Mouse (Mus musculus) lung, postnatal 0 days (tissue): ENCODE data around the gene Rfc3. TPM values are rescaled to one million over a fixed set of nuclear protein-coding genes. Genes with fewer than 3 reads are reported as not detected.
"Not testable (repeated sequence)": the region's sequence is repeated elsewhere in the genome, so short reads cannot be mapped to it uniquely, and the experiment has no call there.

Source experiments
- ATAC-seq: fragments of 200-750 bp; cut with Nextera tagmentation; 2 replicates; pipeline ENCODE4 v1.8.0; 2017; ENCODE audit warnings: moderate library complexity
- DNase-seq: peaks from one replicate; pipeline ENCODE4 v3.0.0-alpha.2; 2016; ENCODE audit warnings: low spot score
- H3K27ac ChIP-seq: fragments of 300-500 bp; sonication (generic); 2 replicates; pipeline ENCODE4 v1.5.1; 2014; ENCODE audit warnings: antibody characterized with exemption, mild to moderate bottlenecking, low read length, mixed read lengths
- H3K27me3 ChIP-seq: fragments of 300-500 bp; sonication (generic); replicated peaks from 2 replicates; pipeline ENCODE4 v1.6.1; 2014; ENCODE audit warnings: low read length, mixed read lengths; ENCODE audit not compliant: insufficient read depth
- H3K36me3 ChIP-seq: fragments of 300-500 bp; sonication (generic); 2 replicates; pipeline ENCODE4 v1.6.1; 2014; ENCODE audit warnings: low read length, mixed read lengths; ENCODE audit not compliant: insufficient read depth
- H3K4me1 ChIP-seq: fragments of 300-500 bp; sonication (generic); 2 replicates; pipeline ENCODE4 v1.6.1; 2014; ENCODE audit warnings: antibody characterized with exemption, low read depth, low read length, mixed read lengths; ENCODE audit not compliant: insufficient read depth
- H3K4me2 ChIP-seq: fragments of 300-500 bp; sonication (generic); replicated peaks from 2 replicates; pipeline ENCODE4 v1.6.1; 2014; ENCODE audit warnings: low read depth, mild to moderate bottlenecking, low read length, moderate library complexity, mixed read lengths
- H3K4me3 ChIP-seq: fragments of 300-500 bp; sonication (generic); 2 replicates; pipeline ENCODE4 v1.5.1; 2014; ENCODE audit warnings: low read depth, low read length
- H3K9ac ChIP-seq: fragments of 300-500 bp; sonication (generic); replicated peaks from 2 replicates; pipeline ENCODE4 v1.6.1; 2014; ENCODE audit warnings: low read depth, mild to moderate bottlenecking
- H3K9me3 ChIP-seq: fragments of 300-500 bp; sonication (generic); 2 replicates; pipeline ENCODE4 v1.6.1; 2016; ENCODE audit warnings: low read length, mixed read lengths
- CTCF ChIP-seq: IDR thresholded peaks from 2 replicates; pipeline ENCODE4 v1.5.1; 2016; ENCODE audit warnings: antibody characterized with exemption, mild to moderate bottlenecking
- EP300 ChIP-seq: IDR thresholded peaks from 2 replicates; pipeline ENCODE4 v1.6.1; 2016; ENCODE audit warnings: antibody characterized with exemption, mild to moderate bottlenecking, control low read depth
- WGBS: fragments of 180-500 bp; shearing (Covaris S2); extraction: QIAGEN DNeasy Blood & Tissue Kit; methylation state at CpG from one replicate; pipeline ENCODE4 v1.1.7; 2014; 5-methylcytosine and 5-hydroxymethylcytosine counted together
- polyA plus RNA-seq: library from polyadenylated mRNA; unstranded; fragments of >200 nt; fragmentation: Nextera tagmentation; extraction: Ambion mirVana; gene quantifications from 2 replicates; pipeline ENCODE4 v1.2.1, GENCODE M21; 2015

The Rfc3 gene
- 30.7 and 32.1 TPM in 2 replicates for polyA plus RNA-seq

GRCm38 (mm10) chr5:151650700-151651410 is at the start of gene Rfc3:
TSS of gene Rfc3 (minus strand) at chr5:151651242.
- WGBS = 1% methylated on average over 42 of the region's 42 CpGs

GRCm38 (mm10) chr5:151693636-151694035 is 42.6 kb upstream of the Rfc3 start:
- H3K9ac ChIP-seq, H3K4me2 ChIP-seq, H3K36me3 ChIP-seq, H3K27me3 ChIP-seq, ATAC-seq, H3K4me1 ChIP-seq, H3K4me3 ChIP-seq, DNase-seq, H3K27ac ChIP-seq, H3K9me3 ChIP-seq: not testable (repeated sequence)
- 88% methylated on average over 13 of the region's 13 CpGs for WGBS

More at GRCm38 (mm10) chr5:151650700-151651410, at the start of gene Rfc3:
- Histone ChIP-seq H3K4me1 (no peaks in the 10 kb centered on the region), H3K4me2 (peak within 1 kb of the TSS; percentile 69), H3K9me3 (no peaks in the 10 kb centered on the region), H3K27ac (peak within 1 kb of the TSS; percentile 58; the same call in 1 of the 2 replicates), H3K9ac (peak within 1 kb of the TSS; percentile 37), H3K36me3 (peaks cover 10% of the 10 kb centered on the region), H3K4me3 (peak within 1 kb of the TSS; percentile 62), H3K27me3 (no peaks in the 10 kb centered on the region)
- TF ChIP-seq EP300 = no peak
- peak; percentile 89 for TF ChIP-seq CTCF
- DNase-seq (peak; percentile 97), ATAC-seq (peak; percentile 99)

- 16% methylated on average over 15 of the region's 15 CpGs for WGBS
- Histone ChIP-seq H3K4me1 (no peaks in the 10 kb centered on the region), H3K36me3 (no peaks in the 10 kb centered on the region), H3K4me3 (no peak overlapping the region), H3K9ac (no peak overlapping the region), H3K27me3 (no peaks in the 10 kb centered on the region), H3K27ac (no peak overlapping the region), H3K9me3 (no peaks in the 10 kb centered on the region), H3K4me2 (peak overlapping the region; percentile 43)
- ATAC-seq = peak; percentile 96
- peak; percentile 89 for DNase-seq
- TF ChIP-seq CTCF (peak; percentile 77), EP300 (no peak)
Observed at GRCm38 (mm10) chr5:151686606-151687525, 35.8 kb upstream of the Rfc3 start.

- TF ChIP-seq CTCF (no peak), EP300 (no peak)
- Histone ChIP-seq H3K4me1 (no peaks in the 10 kb centered on the region), H3K36me3 (no peaks in the 10 kb centered on the region), H3K9ac (no peak overlapping the region), H3K27ac (no peak overlapping the region), H3K27me3 (no peaks in the 10 kb centered on the region), H3K4me3 (no peak overlapping the region), H3K4me2 (no peak overlapping the region), H3K9me3 (no peaks in the 10 kb centered on the region)
- WGBS = 85% methylated on average over 4 of the region's 4 CpGs
- ATAC-seq (no peak), DNase-seq (no peak)
Observed at GRCm38 (mm10) chr5:151662207-151662606, 11.2 kb upstream of the Rfc3 start.

- Histone ChIP-seq H3K27ac (no peak overlapping the region), H3K9ac (no peak overlapping the region), H3K4me1 (no peaks in the 10 kb centered on the region), H3K36me3 (peaks cover 7% of the 10 kb centered on the region), H3K27me3 (no peaks in the 10 kb centered on the region), H3K4me3 (peak overlapping the region; percentile 62), H3K9me3 (no peaks in the 10 kb centered on the region), H3K4me2 (peak overlapping the region; percentile 20; the same call in 1 of the 2 replicates)
- DNase-seq (no peak), ATAC-seq (no peak)
- no peak for TF ChIP-seq EP300
- TF ChIP-seq CTCF = no peak
- 63% methylated on average over 3 of the region's 3 CpGs for WGBS
Observed at GRCm38 (mm10) chr5:151651411-151651784, 356 bp upstream of the Rfc3 start.

GRCm38 (mm10) chr5:151644845-151645244 is 6.2 kb downstream of the Rfc3 start:
- Histone ChIP-seq H3K36me3 (peaks cover 16% of the 10 kb centered on the region), H3K4me3 (no peak overlapping the region), H3K9me3 (no peaks in the 10 kb centered on the region), H3K27ac (no peak overlapping the region), H3K4me1 (no peaks in the 10 kb centered on the region), H3K4me2 (no peak overlapping the region), H3K9ac (no peak overlapping the region), H3K27me3 (no peaks in the 10 kb centered on the region)
- 96% methylated on average over 7 of the region's 7 CpGs for WGBS
- TF ChIP-seq EP300 (no peak), CTCF (peak; percentile 65)
- ATAC-seq (no peak), DNase-seq (peak; percentile 7)
